Mouse (Mus musculus): ENCODE data around the gene Amotl2.

Gene Amotl2

GRCm38 (mm10) chr9:102719085-102719484, 2.6 kb downstream of the Amotl2 start:
- no peak for DNase-seq (ENCODE audit: low read depth, low spot score)

GRCm38 (mm10) chr9:102719936-102720566, 3.6 kb downstream of the Amotl2 start:
- no peak for DNase-seq (ENCODE audit: low read depth, low spot score)

- DNase-seq (ENCODE audit: low read depth, low spot score) = no peak
Observed at GRCm38 (mm10) chr9:102720567-102721167, 4.2 kb downstream of the Amotl2 start.

GRCm38 (mm10) chr9:102721406-102721978, 5.0 kb downstream of the Amotl2 start:
- DNase-seq (ENCODE audit: low read depth, low spot score) = no peak

- no peak for DNase-seq (ENCODE audit: low read depth, low spot score)
Observed at GRCm38 (mm10) chr9:102722071-102722561, 5.6 kb downstream of the Amotl2 start.

GRCm38 (mm10) chr9:102722750-102723149, 6.3 kb downstream of the Amotl2 start:
- DNase-seq (ENCODE audit: low read depth, low spot score) = no peak

GRCm38 (mm10) chr9:102723241-102723709, 6.8 kb downstream of the Amotl2 start:
- no peak for DNase-seq (ENCODE audit: low read depth, low spot score)

- no peak for DNase-seq (ENCODE audit: low read depth, low spot score)
Observed at GRCm38 (mm10) chr9:102723990-102724461, 7.6 kb downstream of the Amotl2 start.

- no peak for DNase-seq (ENCODE audit: low read depth, low spot score)
Observed at GRCm38 (mm10) chr9:102724942-102725341, 8.5 kb downstream of the Amotl2 start.

GRCm38 (mm10) chr9:102725958-102726654, 9.6 kb downstream of the Amotl2 start:
- DNase-seq (ENCODE audit: low read depth, low spot score) = peak; percentile 64

- no peak for DNase-seq (ENCODE audit: low read depth, low spot score)
Observed at GRCm38 (mm10) chr9:102726811-102727210, 10.3 kb downstream of the Amotl2 start.

GRCm38 (mm10) chr9:102727662-102728468, 11.4 kb downstream of the Amotl2 start:
- DNase-seq (ENCODE audit: low read depth, low spot score) = no peak

GRCm38 (mm10) chr9:102728469-102728747, 11.9 kb downstream of the Amotl2 start:
- no peak for DNase-seq (ENCODE audit: low read depth, low spot score)

- DNase-seq (ENCODE audit: low read depth, low spot score) = no peak
Observed at GRCm38 (mm10) chr9:102729093-102729845, 12.8 kb downstream of the Amotl2 start.

GRCm38 (mm10) chr9:102729876-102730413, 13.5 kb downstream of the Amotl2 start:
- DNase-seq (ENCODE audit: low read depth, low spot score) = no peak

GRCm38 (mm10) chr9:102731044-102731471, 14.6 kb downstream of the Amotl2 start:
- no peak for DNase-seq (ENCODE audit: low read depth, low spot score)

- DNase-seq (ENCODE audit: low read depth, low spot score) = no peak
Observed at GRCm38 (mm10) chr9:102731574-102732175, 15.2 kb downstream of the Amotl2 start.

- DNase-seq (ENCODE audit: low read depth, low spot score) = no peak
Observed at GRCm38 (mm10) chr9:102732326-102732865, 15.9 kb downstream of the Amotl2 start.

- no peak for DNase-seq (ENCODE audit: low read depth, low spot score)
Observed at GRCm38 (mm10) chr9:102733459-102733858, 17.0 kb downstream of the Amotl2 start.
